Mouse (Mus musculus) central nervous system, embryonic 11.5 days (tissue): ENCODE measurements around the gene B4galnt3. TPM values are rescaled to one million over a fixed set of nuclear protein-coding genes. Genes with fewer than 3 reads are reported as not detected.

Experiments
- polyA plus RNA-seq: library from polyadenylated mRNA; depleted of rRNA; stranded (reverse); fragments of >200 nt; gene quantifications from 2 replicates; pipeline ENCODE4 v1.2.3, GENCODE M21; 2012; rRNA removed

The B4galnt3 gene
- 0.32 and 0.66 TPM in 2 replicates for polyA plus RNA-seq

GRCm38 (mm10) chr6:120294056-120294784 is at the start of gene B4galnt3, which contains the start of gene D330020A13Rik:
Gene B4galnt3, minus strand, starts transcription at chr6:120294559.
Gene D330020A13Rik, plus strand, starts transcription at chr6:120294364.

Other genes starting within 250 kb of the B4galnt3 start
- gene Ninj2, start 201.2 kb downstream of the B4galnt3 start, polyA plus RNA-seq = not detected in 2 replicates
- gene D330020A13Rik, start 195 bp downstream of the B4galnt3 start, polyA plus RNA-seq = 0.05 and 0.07 TPM in 2 replicates
- gene Kdm5a, start 69.6 kb upstream of the B4galnt3 start, polyA plus RNA-seq = 21.1 and 36.7 TPM in 2 replicates
- 28.8 and 31.0 TPM in 2 replicates for gene Ccdc77, start 69.8 kb upstream of the B4galnt3 start, polyA plus RNA-seq
- gene Il17ra, start 168.7 kb upstream of the B4galnt3 start, polyA plus RNA-seq = 3.2 and 4.7 TPM in 2 replicates
- gene Tmem121b, start 199.2 kb upstream of the B4galnt3 start, polyA plus RNA-seq = 3.3 and 4.0 TPM in 2 replicates
- gene Hdhd5, start 236.8 kb upstream of the B4galnt3 start, polyA plus RNA-seq = 21.1 and 24.8 TPM in 2 replicates